Mouse (Mus musculus) megakaryocyte, embryonic 14.5 days (primary cell): Measurements from ENCODE around the gene Itga7.

ENCODE experiments used
- FLI1 ChIP-seq: IDR thresholded peaks from 2 replicates; pipeline ENCODE4 v1.6.1; 2012; ENCODE audit warnings: low read length, inconsistent platforms, mixed read lengths
- GATA1 ChIP-seq: IDR thresholded peaks from 3 replicates; pipeline ENCODE4 v1.6.1; 2012; ENCODE audit warnings: mixed read lengths, low read length, inconsistent platforms, borderline replicate concordance

DNA sequence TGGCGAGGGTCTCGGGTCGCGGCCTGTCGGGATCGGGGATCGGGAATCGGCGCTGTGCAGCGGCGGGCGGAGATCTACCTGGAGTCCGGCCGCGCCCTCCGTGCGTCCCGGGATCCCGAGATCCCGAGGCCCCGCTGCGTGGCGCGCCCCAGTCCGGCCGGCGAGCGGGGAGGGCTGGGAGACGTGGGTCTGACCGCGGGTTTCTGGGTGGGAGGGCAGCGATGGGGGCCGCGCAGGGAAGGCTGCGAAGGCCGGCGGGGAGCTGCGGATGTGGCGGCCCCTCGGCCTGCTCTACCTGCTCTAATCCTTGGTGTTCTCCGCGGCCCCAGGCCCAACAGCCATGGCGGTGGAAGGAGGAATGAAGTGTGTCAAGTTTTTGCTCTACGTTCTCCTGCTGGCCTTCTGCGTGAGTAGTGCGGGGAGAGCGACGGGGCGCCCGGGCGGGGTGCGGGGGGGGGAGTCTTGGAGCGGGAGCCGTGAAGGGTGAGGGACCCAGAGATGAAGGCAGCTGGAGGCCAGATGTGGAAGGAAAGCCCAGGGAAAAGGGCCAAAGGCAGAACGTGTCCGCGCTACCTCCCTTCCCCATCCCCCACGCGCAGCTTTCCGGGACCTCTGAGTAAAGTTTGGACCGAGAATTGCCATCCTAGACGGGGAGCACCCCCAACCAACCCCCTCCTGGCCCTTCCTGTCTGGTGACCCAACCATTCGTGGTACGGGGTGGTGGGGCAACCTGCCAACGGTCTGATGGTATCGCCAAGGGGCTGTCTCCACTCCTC is 23.4 kb upstream of the Itga7 start:
- TF ChIP-seq GATA1 (no peak), FLI1 (no peak)
